Mouse (Mus musculus): ENCODE measurements around the gene Olfr361. TPM values are rescaled to one million over a fixed set of nuclear protein-coding genes. Genes with fewer than 3 reads are reported as not detected.

The Olfr361 gene
- not detected in 4 replicates for total RNA-seq (2023)

GRCm38 (mm10) chr2:37089190-37089589 lies at the start of gene Olfr361:
Gene Olfr361 (minus strand): TSS chr2:37089290.

GRCm38 (mm10) chr2:37117810-37118209 lies 28.7 kb upstream of the Olfr361 start, which contains the start of gene Olfr362:
Gene Olfr362 (minus strand): TSS chr2:37117910.

GRCm38 (mm10) chr2:37065446-37065845 lies 23.6 kb downstream of the Olfr361 start, which contains the start of gene Olfr360:
Gene Olfr360 (plus strand): TSS chr2:37065746.

Other genes starting within 250 kb of the Olfr361 start
- not detected in 4 replicates for gene Olfr350, start 243.0 kb downstream of the Olfr361 start, total RNA-seq (2023)
- not detected in 4 replicates for gene Olfr351, start 226.6 kb downstream of the Olfr361 start, total RNA-seq (2023)
- not detected in 4 replicates for gene Olfr352, start 220.8 kb downstream of the Olfr361 start, total RNA-seq (2023)
- not detected in 4 replicates for gene Olfr353, start 196.4 kb downstream of the Olfr361 start, total RNA-seq (2023)
- not detected in 4 replicates for gene Olfr354, start 183.6 kb downstream of the Olfr361 start, total RNA-seq (2023)
- not detected in 4 replicates for gene Olfr355, start 160.4 kb downstream of the Olfr361 start, total RNA-seq (2023)
- not detected in 4 replicates for gene Olfr356, start 152.2 kb downstream of the Olfr361 start, total RNA-seq (2023)
- not detected in 4 replicates for gene Olfr357, start 95.5 kb downstream of the Olfr361 start, total RNA-seq (2023)
- gene Olfr358, start 80.0 kb downstream of the Olfr361 start, total RNA-seq (2023) = not detected in 4 replicates
- not detected in 4 replicates for gene Olfr360, start 23.5 kb downstream of the Olfr361 start, total RNA-seq (2023)
- gene Olfr362, start 28.6 kb upstream of the Olfr361 start, total RNA-seq (2023) = not detected in 4 replicates
- gene Olfr364-ps1, start 50.0 kb upstream of the Olfr361 start, total RNA-seq (2023) = not detected in 4 replicates
- gene Olfr365, start 98.9 kb upstream of the Olfr361 start, total RNA-seq (2023) = not detected in 4 replicates
- not detected in 4 replicates for gene Olfr366, start 122.3 kb upstream of the Olfr361 start, total RNA-seq (2023)
- gene Olfr368, start 237.2 kb upstream of the Olfr361 start, total RNA-seq (2023) = not detected in 4 replicates